Mouse (Mus musculus): ENCODE measurements at regions not wholly inside any gene's neighbourhood (a gene's known extent, or its start where the extent isn't known, plus 50 kb on each side); places are given as distances from the start of the nearest gene placed in this dataset.
"Not testable (repeated sequence)": the region's sequence is repeated elsewhere in the genome, so short reads cannot be mapped to it uniquely, and the experiment has no call there.

DNA sequence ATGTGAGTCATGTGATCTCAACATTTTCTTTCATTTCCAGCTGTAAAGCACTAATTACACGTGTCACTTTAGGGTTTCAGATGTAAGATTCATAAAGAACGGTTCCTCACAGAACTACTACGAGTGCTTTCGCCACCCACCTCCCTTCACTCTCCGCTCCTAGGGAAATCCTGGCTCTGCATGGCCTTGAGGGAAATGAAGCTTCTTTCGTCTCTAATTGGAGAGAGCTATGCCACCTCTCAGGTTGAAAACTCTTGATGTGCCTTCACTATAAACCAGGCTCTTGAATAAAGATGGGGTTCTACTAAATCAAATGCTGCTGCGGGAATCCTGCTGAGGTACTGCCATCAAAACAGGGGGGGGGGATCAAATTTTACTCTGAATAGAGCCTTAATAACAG is 686.0 kb upstream of the Hs3st1 start:
- no peak for DNase-seq (ENCODE audit: low spot score in 2 of 2)
- intact Hi-C loops (cut with DNase I), result no loop called here

DNA sequence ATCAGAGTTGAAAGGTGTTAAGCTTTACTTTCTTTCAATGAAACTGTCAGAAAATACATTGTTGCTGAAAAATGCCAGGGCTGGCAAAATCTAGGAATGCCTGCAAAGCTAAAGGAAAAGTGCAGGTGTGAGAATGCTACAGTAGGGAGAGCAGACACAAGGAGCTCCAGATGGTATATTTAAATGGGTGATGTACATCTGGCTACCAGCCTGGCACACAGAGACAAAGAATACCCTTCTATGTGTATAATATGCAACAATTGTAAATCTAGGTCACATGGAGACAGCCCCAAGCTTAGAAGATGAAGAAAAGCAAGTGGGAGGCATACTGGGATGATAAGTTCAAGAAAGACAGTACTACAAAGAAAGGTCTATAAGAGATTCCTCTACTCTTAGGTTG is 647.4 kb upstream of the Hs3st1 start:
- DNase-seq (ENCODE audit: low spot score in 2 of 2), result peak; percentile 13 to 82
- intact Hi-C loops (cut with DNase I), result loop anchor here (10.0 kb wide), 1 partner anchor 532 kb away; no protein-coding TSS in a partner anchor

DNA sequence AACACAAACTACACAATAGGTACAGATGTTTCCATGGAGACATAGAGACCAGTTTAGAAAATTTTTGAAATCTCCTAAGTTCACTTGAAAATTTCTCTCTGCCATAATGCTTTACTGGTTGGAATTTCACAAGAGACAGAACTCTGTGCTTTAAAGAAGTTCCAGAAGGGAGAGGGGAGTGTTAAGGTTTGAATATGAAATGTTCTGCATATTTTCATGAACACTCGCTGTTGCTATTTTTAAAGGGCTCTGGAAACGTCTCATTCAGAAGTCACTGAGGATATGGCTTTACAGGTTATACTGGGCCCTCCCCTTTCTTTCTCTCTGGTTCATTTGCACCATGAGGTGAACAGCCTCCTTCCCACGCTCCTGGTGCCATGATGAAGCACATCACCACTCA is 639.5 kb upstream of the Hs3st1 start:
- intact Hi-C loops (cut with DNase I), result loop anchor here (10.0 kb wide), 1 partner anchor 340 kb away; no protein-coding TSS in a partner anchor
- peak in 1 of 2 experiments; percentile 65 for DNase-seq (ENCODE audit: low spot score in 2 of 2)

DNA sequence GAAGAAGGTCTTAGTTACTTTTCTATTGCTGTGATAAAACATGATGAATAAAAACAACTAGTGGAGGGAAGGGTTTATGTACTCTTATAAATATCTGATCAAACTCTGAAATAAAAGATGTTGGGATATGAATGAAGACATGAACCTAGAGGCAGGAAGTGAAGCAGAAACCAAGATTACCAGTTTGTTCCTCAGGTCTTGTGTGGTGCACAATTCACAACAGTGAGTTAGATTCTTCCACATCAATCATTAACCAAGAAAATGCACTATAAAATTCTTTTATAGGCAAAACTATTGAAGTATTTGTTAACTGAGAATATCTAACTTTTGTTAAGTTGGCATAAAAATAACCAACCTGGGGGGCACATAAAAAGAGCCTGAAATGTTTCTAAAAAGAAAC is 634.3 kb upstream of the Hs3st1 start:
- no peak for DNase-seq (ENCODE audit: low spot score in 2 of 2)
- intact Hi-C loops (cut with DNase I), result no loop called here

DNA sequence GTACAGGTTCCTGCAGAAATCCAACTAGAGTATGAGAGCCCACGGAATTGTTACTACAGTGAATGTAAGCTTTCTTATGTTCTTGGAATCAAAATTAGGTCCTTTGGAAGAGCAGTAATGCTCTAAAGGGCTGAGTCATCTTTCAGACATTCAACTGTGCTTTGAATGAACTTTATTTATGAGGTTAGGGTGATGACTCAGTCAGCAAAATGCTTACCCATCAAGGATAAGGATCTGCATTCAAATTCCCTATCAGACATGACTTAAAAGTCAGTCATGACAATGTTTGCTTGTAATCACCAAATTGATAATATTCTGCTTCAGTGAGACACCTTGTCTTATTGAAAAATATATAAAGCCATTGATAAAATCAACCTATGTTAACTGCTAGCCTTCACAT is 611.7 kb upstream of the Hs3st1 start:
- DNase-seq (ENCODE audit: low spot score in 2 of 2), result no peak
- intact Hi-C loops (cut with DNase I), result no loop called here

DNA sequence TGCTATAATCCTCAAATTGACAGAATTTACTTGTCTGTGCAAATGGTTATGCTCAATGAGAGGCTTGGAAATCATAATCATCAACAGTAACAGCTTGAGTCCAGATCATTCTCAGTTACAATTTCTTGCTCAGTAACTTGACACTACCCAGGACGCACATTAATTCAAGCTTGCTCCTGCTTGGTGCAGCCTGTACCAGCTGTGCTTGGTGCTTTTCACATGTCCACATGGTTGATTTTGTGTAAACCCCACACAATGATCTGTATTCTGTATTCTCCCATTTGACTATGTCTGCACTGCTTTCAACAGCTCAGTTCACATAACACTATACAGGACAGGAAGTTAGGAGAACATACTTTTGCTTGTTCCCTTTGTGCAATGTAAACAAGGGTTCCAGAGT is 576.0 kb upstream of the Hs3st1 start:
- intact Hi-C loops (cut with DNase I), result no loop called here
- DNase-seq (ENCODE audit: low spot score in 2 of 2), result no peak

DNA sequence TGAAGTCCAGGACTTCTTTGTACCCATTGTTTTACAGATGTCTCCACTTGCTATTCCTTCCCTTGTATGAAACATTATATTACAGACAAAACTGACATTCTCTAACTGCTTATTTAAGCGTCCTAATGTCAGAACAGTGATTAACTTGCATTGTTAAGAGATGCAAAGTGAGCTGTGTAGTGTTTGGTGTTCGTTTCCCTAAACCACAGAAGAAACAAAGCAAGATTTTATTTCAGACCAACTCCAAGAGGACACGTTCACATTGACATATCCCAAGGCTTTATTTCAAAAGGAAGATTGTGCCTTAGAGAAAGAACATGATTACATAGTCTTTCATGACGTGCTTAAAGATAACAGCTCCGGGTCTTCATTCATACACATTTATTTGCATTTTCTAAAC is 553.2 kb upstream of the Hs3st1 start:
- intact Hi-C loops (cut with DNase I), result no loop called here
- no peak for DNase-seq (ENCODE audit: low spot score in 2 of 2)

DNA sequence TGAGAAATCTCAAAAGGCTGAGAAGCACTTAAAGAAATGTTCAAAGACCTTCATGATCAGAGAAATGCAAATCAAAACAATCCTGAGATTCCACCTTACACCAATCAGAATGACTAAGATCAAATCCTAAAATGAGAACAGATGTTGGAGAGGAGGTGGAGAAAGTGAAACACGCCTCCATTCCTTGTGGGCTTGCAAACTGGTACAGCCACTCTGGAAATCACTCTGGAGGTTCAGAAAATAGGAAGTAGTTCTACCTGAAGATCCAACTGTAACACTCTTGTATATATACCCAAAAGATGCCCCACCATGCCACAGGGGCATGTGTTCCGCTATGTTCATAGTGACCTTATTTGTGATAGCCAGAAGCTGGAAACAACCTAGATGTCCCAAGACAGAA is 549.5 kb upstream of the Hs3st1 start:
- intact Hi-C loops (cut with DNase I), result not testable (repeated sequence)
- DNase-seq (ENCODE audit: low spot score in 2 of 2), result peak in 1 of 2 experiments; percentile 38

DNA sequence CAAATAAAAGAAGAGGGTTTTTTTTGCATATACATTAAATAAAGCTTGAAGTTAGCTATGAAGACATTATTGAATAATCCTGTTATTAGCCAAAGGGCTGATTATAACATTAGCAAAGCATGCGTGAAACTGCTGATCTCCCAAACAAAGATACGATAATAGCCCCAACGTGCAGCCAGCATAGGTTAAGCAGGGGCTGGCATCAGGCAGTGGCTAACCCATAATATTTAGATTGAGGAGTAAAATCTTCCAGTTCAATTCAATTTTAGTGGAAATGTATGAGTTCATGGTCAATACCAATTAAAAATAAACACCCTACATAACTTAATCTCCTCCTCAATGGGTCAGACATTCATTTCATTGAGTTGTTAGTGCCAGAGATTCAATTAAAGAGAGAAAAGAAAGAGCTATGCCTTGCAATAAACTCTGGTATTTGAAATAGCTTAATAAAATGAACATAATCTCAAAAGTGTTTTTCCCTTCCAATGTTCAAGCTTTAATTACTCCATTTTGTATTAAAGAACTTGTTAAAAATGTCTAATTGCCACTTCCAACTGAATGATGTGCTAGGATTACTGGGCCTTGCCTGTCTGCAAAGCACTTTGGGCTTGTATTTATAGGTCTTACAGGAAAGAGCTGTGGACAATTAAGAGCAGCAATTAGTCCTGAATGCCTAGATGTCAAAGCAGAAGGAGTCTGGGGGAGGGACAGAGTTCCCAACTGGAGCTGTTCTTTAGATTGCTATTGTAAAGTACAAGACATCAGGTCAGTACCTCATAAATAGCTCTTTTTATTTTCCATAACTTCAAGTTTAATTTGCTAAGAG is 539.8 kb upstream of the Hs3st1 start:
- no peak for DNase-seq (ENCODE audit: low spot score in 2 of 2)
- intact Hi-C loops (cut with DNase I), result no loop called here

DNA sequence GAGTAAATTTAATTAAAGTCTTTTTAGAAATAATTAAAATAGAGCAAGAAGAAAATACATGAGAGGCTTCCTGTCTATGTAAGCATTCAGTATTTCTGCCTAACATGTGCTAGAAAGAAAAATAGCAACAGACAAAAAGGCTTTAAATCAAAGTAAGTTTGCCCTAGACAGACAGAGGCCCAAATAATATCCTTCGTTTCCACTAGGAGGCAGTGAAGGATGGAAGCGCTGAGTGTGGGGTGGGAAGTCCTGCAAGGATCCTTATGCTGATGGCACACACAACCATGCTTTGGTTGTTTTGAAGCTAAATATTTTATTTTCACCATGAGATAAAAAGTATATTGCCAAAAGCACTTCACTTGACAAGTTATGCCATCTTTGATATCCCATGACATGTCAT is 527.1 kb upstream of the Hs3st1 start:
- no peak for DNase-seq (ENCODE audit: low spot score in 2 of 2)

DNA sequence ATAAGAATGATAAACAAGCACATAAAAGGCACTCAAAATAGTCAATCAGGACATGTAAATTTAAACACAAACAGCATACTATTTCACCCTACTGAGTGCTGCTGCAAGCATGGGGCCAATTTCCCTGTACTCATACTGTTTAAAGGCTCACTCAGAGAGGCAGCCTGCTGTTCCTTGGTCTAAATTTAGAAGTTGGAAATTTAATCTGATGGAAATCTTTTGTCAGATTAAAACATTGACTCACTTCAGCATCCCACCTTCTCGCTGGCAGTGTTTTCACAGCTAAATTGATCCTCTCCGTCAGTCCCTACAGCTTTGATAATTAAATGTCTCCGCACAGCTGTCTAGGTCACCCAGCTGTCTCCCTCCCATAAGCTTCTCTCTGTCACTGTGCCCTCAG is 491.4 kb upstream of the Hs3st1 start:
- DNase-seq (ENCODE audit: low spot score in 2 of 2), result peak; percentile 14 to 80
- intact Hi-C loops (cut with DNase I), result no loop called here

More for the DNA sequence above, 527.1 kb upstream of the Hs3st1 start:
- intact Hi-C loops (cut with DNase I), result loop anchor here (5.0 kb wide), 1 partner anchor 670 kb away; no protein-coding TSS in a partner anchor

Data from left cerebral cortex, postnatal 25 days (tissue).